Mouse (Mus musculus): ENCODE results near the gene Slc16a10. TPM values are rescaled to one million over a fixed set of nuclear protein-coding genes. Genes with fewer than 3 reads are reported as not detected.
A peak's percentile ranks its signal among the peaks of the same experiment; 100 is the strongest.

Slc16a10 gene
- polyA plus RNA-seq, 1 experiment from 2014 or later, result 9.2 TPM

DNA sequence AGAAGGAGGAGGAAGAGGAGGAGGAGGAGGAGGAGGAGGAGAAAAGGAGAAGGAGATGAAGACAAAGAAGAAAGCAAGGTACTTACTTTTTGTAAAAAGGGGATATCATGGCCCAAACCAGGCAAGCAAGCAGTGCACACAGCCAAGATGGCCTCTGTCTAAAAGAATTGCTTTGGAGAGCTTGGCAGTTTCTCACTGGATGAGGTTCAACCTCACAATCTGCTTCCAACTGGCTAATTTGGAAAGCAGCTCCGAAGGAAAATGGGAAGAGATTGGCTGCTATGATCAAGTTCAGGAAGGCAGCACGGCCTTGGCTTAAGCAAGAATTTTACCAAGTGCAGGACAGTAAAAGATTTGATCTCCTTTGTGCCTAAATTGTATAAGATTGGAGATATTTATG is 112.4 kb downstream of the Slc16a10 start:
- no peak for ATAC-seq (ENCODE audit: insufficient number of reproducible peaks, insufficient read depth, low FRiP score, low read depth)
- Histone ChIP-seq H3K9ac (replicated peaks; ENCODE audit: low read depth, low read length) (no peak overlapping the region), H3K27ac (ENCODE audit: low read length) (no peak overlapping the region), H3K4me3 (ENCODE audit: low read depth, low read length) (no peak overlapping the region), H3K4me2 (replicated peaks; ENCODE audit: low read depth, low read length) (no peak overlapping the region), H3K4me1 (ENCODE audit: control insufficient read depth, insufficient read depth, low read length) (no peaks in the 10 kb centered on the region), H3K27me3 (ENCODE audit: control insufficient read depth, insufficient read depth, low read length) (no peaks in the 10 kb centered on the region), H3K36me3 (ENCODE audit: control insufficient read depth, insufficient read depth, low read length) (no peaks in the 10 kb centered on the region), H3K9me3 (ENCODE audit: control insufficient read depth, low read depth, low read length) (no peaks in the 10 kb centered on the region)
- WGBS, result 84% methylated on average over 2 of the region's 2 CpGs

DNA sequence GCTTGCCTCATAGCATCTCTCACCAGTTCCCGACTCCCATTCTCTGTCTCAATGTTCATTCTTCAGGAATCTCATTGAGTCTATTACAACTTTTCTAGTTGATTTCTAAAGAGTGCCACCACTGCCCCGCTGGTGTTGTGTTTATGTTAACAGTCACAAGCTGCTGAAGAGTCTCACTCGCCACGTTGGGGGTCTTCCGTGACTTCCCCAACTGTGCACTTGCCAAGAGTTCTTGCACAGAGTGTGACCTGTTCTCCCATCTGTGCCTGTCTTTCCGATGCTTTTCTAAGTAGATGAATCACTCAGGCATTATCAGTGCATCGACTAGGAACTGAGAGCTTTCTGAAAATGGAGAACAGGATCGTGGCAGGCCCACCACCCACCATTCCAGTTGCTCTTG is 114.0 kb downstream of the Slc16a10 start:
- H3K27me3 ChIP-seq (ENCODE audit: control insufficient read depth, insufficient read depth, low read length), result no peaks in the 10 kb centered on the region
- H3K4me3 ChIP-seq (ENCODE audit: low read depth, low read length), result no peak overlapping the region
- H3K4me1 ChIP-seq (ENCODE audit: control insufficient read depth, insufficient read depth, low read length), result 0 out of 2 replicates have a peak, but pooled peaks cover 4% of the 10 kb centered on the region
- WGBS, result 77% methylated on average over 8 of the region's 8 CpGs
- H3K36me3 ChIP-seq (ENCODE audit: control insufficient read depth, insufficient read depth, low read length), result no peaks in the 10 kb centered on the region
- H3K9ac ChIP-seq (replicated peaks; ENCODE audit: low read depth, low read length), result no peak overlapping the region
- no peaks in the 10 kb centered on the region for H3K9me3 ChIP-seq (ENCODE audit: control insufficient read depth, low read depth, low read length)
- no peak for ATAC-seq (ENCODE audit: insufficient number of reproducible peaks, insufficient read depth, low FRiP score, low read depth)
- no peak overlapping the region for H3K4me2 ChIP-seq (replicated peaks; ENCODE audit: low read depth, low read length)
- no peak overlapping the region for H3K27ac ChIP-seq (ENCODE audit: low read length)

DNA sequence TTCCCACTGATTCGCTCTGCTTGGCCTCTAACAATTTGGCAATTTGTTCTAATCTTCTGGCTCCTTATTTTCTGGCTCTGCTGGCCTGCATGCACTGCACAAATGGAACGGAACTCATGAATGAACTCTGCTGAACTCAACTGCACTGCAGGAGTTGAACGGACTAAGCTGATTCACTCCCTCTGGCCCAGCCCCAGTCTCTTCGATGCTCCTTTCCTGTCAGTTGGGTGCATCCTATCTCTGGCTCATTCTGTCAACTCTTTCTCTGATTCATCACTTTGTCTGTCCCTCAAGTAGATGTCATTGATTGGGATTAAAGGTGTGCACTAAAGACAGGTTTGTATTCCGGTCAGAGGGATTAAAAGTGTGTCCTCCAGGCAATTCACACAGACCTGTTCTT is 115.5 kb downstream of the Slc16a10 start:
- no peaks in the 10 kb centered on the region for H3K9me3 ChIP-seq (ENCODE audit: control insufficient read depth, low read depth, low read length)
- H3K4me3 ChIP-seq (ENCODE audit: low read depth, low read length), result no peak overlapping the region
- no peak for ATAC-seq (ENCODE audit: insufficient number of reproducible peaks, insufficient read depth, low FRiP score, low read depth)
- H3K4me2 ChIP-seq (replicated peaks; ENCODE audit: low read depth, low read length), result no peak overlapping the region
- no peak overlapping the region for H3K27ac ChIP-seq (ENCODE audit: low read length)
- H3K27me3 ChIP-seq (ENCODE audit: control insufficient read depth, insufficient read depth, low read length), result no peaks in the 10 kb centered on the region
- 0 out of 2 replicates have a peak, but pooled peaks cover 4% of the 10 kb centered on the region for H3K4me1 ChIP-seq (ENCODE audit: control insufficient read depth, insufficient read depth, low read length)
- no peaks in the 10 kb centered on the region for H3K36me3 ChIP-seq (ENCODE audit: control insufficient read depth, insufficient read depth, low read length)
- WGBS, result 96% methylated on average over 5 of the region's 5 CpGs
- no peak overlapping the region for H3K9ac ChIP-seq (replicated peaks; ENCODE audit: low read depth, low read length)

DNA sequence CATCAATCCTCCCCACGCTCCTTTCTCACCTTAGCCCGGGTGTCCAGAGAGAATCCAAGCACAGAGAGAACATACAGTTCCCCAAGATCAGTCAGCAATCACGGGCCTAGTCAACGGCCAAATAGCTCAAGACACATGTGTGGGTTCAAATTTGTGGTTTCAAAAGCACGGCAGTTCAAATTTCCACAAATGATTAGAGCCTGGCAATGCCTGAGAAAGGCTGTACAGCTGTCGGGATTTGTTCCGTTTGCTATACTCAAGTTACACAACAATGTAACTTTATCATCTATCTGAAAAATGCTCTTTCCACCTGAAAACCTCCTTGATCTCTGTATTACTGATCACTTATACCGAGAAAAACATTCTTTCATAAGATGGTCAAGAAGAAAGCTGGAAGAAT is 116.5 kb downstream of the Slc16a10 start:
- no peaks in the 10 kb centered on the region for H3K9me3 ChIP-seq (ENCODE audit: control insufficient read depth, low read depth, low read length)
- no peak for ATAC-seq (ENCODE audit: insufficient number of reproducible peaks, insufficient read depth, low FRiP score, low read depth)
- no peak overlapping the region for H3K27ac ChIP-seq (ENCODE audit: low read length)
- peak overlapping the region; percentile 83 for H3K4me2 ChIP-seq (replicated peaks; ENCODE audit: low read depth, low read length)
- H3K4me3 ChIP-seq (ENCODE audit: low read depth, low read length), result peak overlapping the region; percentile 43
- no peak overlapping the region for H3K9ac ChIP-seq (replicated peaks; ENCODE audit: low read depth, low read length)
- 52% methylated on average over 8 of the region's 8 CpGs for WGBS
- 0 out of 2 replicates have a peak, but pooled peaks cover 4% of the 10 kb centered on the region for H3K4me1 ChIP-seq (ENCODE audit: control insufficient read depth, insufficient read depth, low read length)
- H3K36me3 ChIP-seq (ENCODE audit: control insufficient read depth, insufficient read depth, low read length), result no peaks in the 10 kb centered on the region
- H3K27me3 ChIP-seq (ENCODE audit: control insufficient read depth, insufficient read depth, low read length), result no peaks in the 10 kb centered on the region

GRCm38 (mm10) chr10:40024554-40025428 is 117.3 kb downstream of the Slc16a10 start, which contains the start of gene Mfsd4b1:
Mfsd4b1 (minus strand) TSS chr10:40025268.
- no peak within 1 kb of the TSS for H3K27ac ChIP-seq (ENCODE audit: low read length)
- no peaks in the 10 kb centered on the region for H3K9me3 ChIP-seq (ENCODE audit: control insufficient read depth, low read depth, low read length)
- H3K27me3 ChIP-seq (ENCODE audit: control insufficient read depth, insufficient read depth, low read length), result no peaks in the 10 kb centered on the region
- 1% methylated on average over 46 of the region's 46 CpGs for WGBS
- peak; percentile 92 for ATAC-seq (ENCODE audit: insufficient number of reproducible peaks, insufficient read depth, low FRiP score, low read depth)
- H3K4me1 ChIP-seq (ENCODE audit: control insufficient read depth, insufficient read depth, low read length), result 0 out of 2 replicates have a peak, but pooled peaks cover 4% of the 10 kb centered on the region
- peak within 1 kb of the TSS; percentile 83 for H3K4me2 ChIP-seq (replicated peaks; ENCODE audit: low read depth, low read length)
- no peaks in the 10 kb centered on the region for H3K36me3 ChIP-seq (ENCODE audit: control insufficient read depth, insufficient read depth, low read length)
- peak within 1 kb of the TSS; percentile 43 for H3K4me3 ChIP-seq (ENCODE audit: low read depth, low read length)
- H3K9ac ChIP-seq (replicated peaks; ENCODE audit: low read depth, low read length), result peak within 1 kb of the TSS; percentile 34; the same call in 1 of the 2 replicates

GRCm38 (mm10) chr10:40020401-40020800 is 121.7 kb downstream of the Slc16a10 start:
- no peak overlapping the region for H3K4me2 ChIP-seq (replicated peaks; ENCODE audit: low read depth, low read length)
- no peaks in the 10 kb centered on the region for H3K9me3 ChIP-seq (ENCODE audit: control insufficient read depth, low read depth, low read length)
- WGBS, result 73% methylated on average over 2 of the region's 2 CpGs

GRCm38 (mm10) chr10:40019492-40019891 is 122.6 kb downstream of the Slc16a10 start:
- H3K4me2 ChIP-seq (replicated peaks; ENCODE audit: low read depth, low read length), result no peak overlapping the region
- 28% methylated on average over 3 of the region's 3 CpGs for WGBS
- H3K27me3 ChIP-seq (ENCODE audit: control insufficient read depth, insufficient read depth, low read length), result no peaks in the 10 kb centered on the region
- H3K4me1 ChIP-seq (ENCODE audit: control insufficient read depth, insufficient read depth, low read length), result 0 out of 2 replicates have a peak, but pooled peaks cover 4% of the 10 kb centered on the region
- H3K9ac ChIP-seq (replicated peaks; ENCODE audit: low read depth, low read length), result no peak overlapping the region
- no peaks in the 10 kb centered on the region for H3K9me3 ChIP-seq (ENCODE audit: control insufficient read depth, low read depth, low read length)
- no peak for ATAC-seq (ENCODE audit: insufficient number of reproducible peaks, insufficient read depth, low FRiP score, low read depth)
- H3K4me3 ChIP-seq (ENCODE audit: low read depth, low read length), result no peak overlapping the region
- no peak overlapping the region for H3K27ac ChIP-seq (ENCODE audit: low read length)
- H3K36me3 ChIP-seq (ENCODE audit: control insufficient read depth, insufficient read depth, low read length), result no peaks in the 10 kb centered on the region

More at GRCm38 (mm10) chr10:40020401-40020800, 121.7 kb downstream of the Slc16a10 start:
- no peak overlapping the region for H3K4me3 ChIP-seq (ENCODE audit: low read depth, low read length)
- H3K4me1 ChIP-seq (ENCODE audit: control insufficient read depth, insufficient read depth, low read length), result 0 out of 2 replicates have a peak, but pooled peaks cover 4% of the 10 kb centered on the region
- no peaks in the 10 kb centered on the region for H3K36me3 ChIP-seq (ENCODE audit: control insufficient read depth, insufficient read depth, low read length)
- ATAC-seq (ENCODE audit: insufficient number of reproducible peaks, insufficient read depth, low FRiP score, low read depth), result no peak
- H3K9ac ChIP-seq (replicated peaks; ENCODE audit: low read depth, low read length), result no peak overlapping the region
- H3K27ac ChIP-seq (ENCODE audit: low read length), result no peak overlapping the region
- H3K27me3 ChIP-seq (ENCODE audit: control insufficient read depth, insufficient read depth, low read length), result no peaks in the 10 kb centered on the region

GRCm38 (mm10) chr10:40018261-40018860 is 123.7 kb downstream of the Slc16a10 start:
- H3K4me2 ChIP-seq (replicated peaks; ENCODE audit: low read depth, low read length), result no peak overlapping the region
- H3K9me3 ChIP-seq (ENCODE audit: control insufficient read depth, low read depth, low read length), result no peaks in the 10 kb centered on the region
- H3K9ac ChIP-seq (replicated peaks; ENCODE audit: low read depth, low read length), result no peak overlapping the region
- H3K27ac ChIP-seq (ENCODE audit: low read length), result no peak overlapping the region
- H3K4me3 ChIP-seq (ENCODE audit: low read depth, low read length), result no peak overlapping the region
- no peaks in the 10 kb centered on the region for H3K36me3 ChIP-seq (ENCODE audit: control insufficient read depth, insufficient read depth, low read length)
- no peak for ATAC-seq (ENCODE audit: insufficient number of reproducible peaks, insufficient read depth, low FRiP score, low read depth)
- H3K27me3 ChIP-seq (ENCODE audit: control insufficient read depth, insufficient read depth, low read length), result no peaks in the 10 kb centered on the region
- H3K4me1 ChIP-seq (ENCODE audit: control insufficient read depth, insufficient read depth, low read length), result no peaks in the 10 kb centered on the region
- 84% methylated on average over 5 of the region's 5 CpGs for WGBS
